Mouse (Mus musculus): ENCODE measurements around the gene Cdkal1.

GRCm38 (mm10) chr13:29854876-29855275 lies 598 bp downstream of the Cdkal1 start:
- TF ChIP-seq POLR2A (IDR thresholded peaks at IDR 0.05; ENCODE audit: borderline replicate concordance, extremely low read depth, insufficient read depth, insufficient read length, poor library complexity, severe bottlenecking) (no peak), CTCF (IDR thresholded peaks at IDR 0.05; ENCODE audit: borderline replicate concordance, extremely low read depth, insufficient read depth, insufficient read length) (no peak)

All from brain, embryonic 14.5 days (tissue).